Mouse (Mus musculus) spleen, adult 2 months (tissue): ENCODE results near the gene Pla2g4a.

ENCODE experiments used
- CTCF ChIP-seq: fragments of 200-500 bp; IDR thresholded peaks from 2 replicates; pipeline ENCODE4 v1.5.1; 2011; ENCODE audit warnings: mild to moderate bottlenecking, inconsistent platforms; ENCODE audit not compliant: insufficient read depth, insufficient read length, insufficient replicate concordance; ENCODE audit errors: extremely low read depth
- POLR2A ChIP-seq: fragments of 200-500 bp; IDR thresholded peaks from 2 replicates; pipeline ENCODE4 v1.6.1; 2011; ENCODE audit warnings: low read depth, low read length, inconsistent platforms

GRCm38 (mm10) chr1:149836496-149836895, 124.6 kb downstream of the Pla2g4a start:
- TF ChIP-seq POLR2A, result no peak
- no peak for TF ChIP-seq CTCF
